Mouse (Mus musculus): ENCODE data around the gene Lmcd1.
A peak's percentile ranks its signal among the peaks of the same experiment; 100 is the strongest.
"Not testable (repeated sequence)": the region's sequence is repeated elsewhere in the genome, so short reads cannot be mapped to it uniquely, and the experiment has no call there.

Lmcd1 gene

GRCm38 (mm10) chr6:112273501-112274205, at the start of gene Lmcd1:
Gene Lmcd1 (plus strand): TSS chr6:112273758.
- DNase-seq (ENCODE audit: low read depth, low spot score): peak; percentile 88

GRCm38 (mm10) chr6:112223877-112224632, 49.5 kb upstream of the Lmcd1 start:
- peak; percentile 32 for DNase-seq (ENCODE audit: low read depth, low spot score)

- DNase-seq (ENCODE audit: low read depth, low spot score): peak; percentile 61
Measured at GRCm38 (mm10) chr6:112236775-112237174, 36.8 kb upstream of the Lmcd1 start.

GRCm38 (mm10) chr6:112242216-112242615, 31.3 kb upstream of the Lmcd1 start:
- DNase-seq (ENCODE audit: low read depth, low spot score): no peak

GRCm38 (mm10) chr6:112245639-112246038, 27.9 kb upstream of the Lmcd1 start:
- DNase-seq (ENCODE audit: low read depth, low spot score): peak; percentile 58

- no peak for DNase-seq (ENCODE audit: low read depth, low spot score)
Measured at GRCm38 (mm10) chr6:112246636-112247035, 26.9 kb upstream of the Lmcd1 start.

- DNase-seq (ENCODE audit: low read depth, low spot score): not testable (repeated sequence)
Measured at GRCm38 (mm10) chr6:112253943-112254342, 19.6 kb upstream of the Lmcd1 start.

- DNase-seq (ENCODE audit: low read depth, low spot score): no peak
Measured at GRCm38 (mm10) chr6:112254967-112255366, 18.6 kb upstream of the Lmcd1 start.

GRCm38 (mm10) chr6:112255388-112256225, 18.0 kb upstream of the Lmcd1 start:
- no peak for DNase-seq (ENCODE audit: low read depth, low spot score)

- DNase-seq (ENCODE audit: low read depth, low spot score): no peak
Measured at GRCm38 (mm10) chr6:112256599-112256998, 17.0 kb upstream of the Lmcd1 start.

GRCm38 (mm10) chr6:112261089-112261488, 12.5 kb upstream of the Lmcd1 start:
- no peak for DNase-seq (ENCODE audit: low read depth, low spot score)

GRCm38 (mm10) chr6:112264321-112264720, 9.2 kb upstream of the Lmcd1 start:
- DNase-seq (ENCODE audit: low read depth, low spot score): no peak

GRCm38 (mm10) chr6:112266631-112267030, 6.9 kb upstream of the Lmcd1 start:
- peak; percentile 81 for DNase-seq (ENCODE audit: low read depth, low spot score)

GRCm38 (mm10) chr6:112267661-112268357, 5.7 kb upstream of the Lmcd1 start:
- no peak for DNase-seq (ENCODE audit: low read depth, low spot score)

- DNase-seq (ENCODE audit: low read depth, low spot score): peak; percentile 48
Measured at GRCm38 (mm10) chr6:112274261-112275055, 900 bp downstream of the Lmcd1 start.

GRCm38 (mm10) chr6:112275731-112276245, 2.2 kb downstream of the Lmcd1 start:
- DNase-seq (ENCODE audit: low read depth, low spot score): no peak

GRCm38 (mm10) chr6:112278805-112279204, 5.2 kb downstream of the Lmcd1 start:
- DNase-seq (ENCODE audit: low read depth, low spot score): no peak

- DNase-seq (ENCODE audit: low read depth, low spot score): no peak
Measured at GRCm38 (mm10) chr6:112280161-112280560, 6.6 kb downstream of the Lmcd1 start.

- DNase-seq (ENCODE audit: low read depth, low spot score): no peak
Measured at GRCm38 (mm10) chr6:112280945-112281344, 7.4 kb downstream of the Lmcd1 start.

- DNase-seq (ENCODE audit: low read depth, low spot score): no peak
Measured at GRCm38 (mm10) chr6:112281935-112282334, 8.4 kb downstream of the Lmcd1 start.

Data from brain, adult 2 months (tissue).